Mouse (Mus musculus) stomach, embryonic 14.5 days (tissue): ENCODE results near the gene Lrrc32. TPM values are rescaled to one million over a fixed set of nuclear protein-coding genes. Genes with fewer than 3 reads are reported as not detected.
A peak's percentile ranks its signal among the peaks of the same experiment; 100 is the strongest.

Experiments used
- ATAC-seq: fragments of 200-750 bp; cut with Nextera tagmentation; 2 replicates; pipeline ENCODE4 v1.8.0; 2017; ENCODE audit warnings: low read depth, moderate TSS enrichment; ENCODE audit not compliant: insufficient number of reproducible peaks, insufficient read depth, low FRiP score
- H3K27ac ChIP-seq: fragments of 300-500 bp; sonication (generic); 2 replicates; pipeline ENCODE4 v1.5.1; 2014; ENCODE audit warnings: mild to moderate bottlenecking, low read length, moderate library complexity, mixed read lengths
- H3K27me3 ChIP-seq: fragments of 300-500 bp; sonication (generic); 2 replicates; pipeline ENCODE4 v1.6.1; 2014; ENCODE audit warnings: low read length, control low read depth, mixed read lengths; ENCODE audit not compliant: control insufficient read depth, insufficient read depth
- H3K36me3 ChIP-seq: fragments of 300-500 bp; sonication (generic); 2 replicates; pipeline ENCODE4 v1.6.1; 2014; ENCODE audit warnings: mild to moderate bottlenecking, control low read depth, low read length, moderate library complexity, mixed read lengths; ENCODE audit not compliant: control insufficient read depth, insufficient read depth
- H3K4me1 ChIP-seq: fragments of 300-500 bp; sonication (generic); 2 replicates; pipeline ENCODE4 v1.6.1; 2014; ENCODE audit warnings: low read length, control low read depth, mixed read lengths; ENCODE audit not compliant: control insufficient read depth, insufficient read depth
- H3K4me2 ChIP-seq: fragments of 300-500 bp; sonication (generic); replicated peaks from 2 replicates; pipeline ENCODE4 v1.6.1; 2014; ENCODE audit warnings: low read depth, low read length, control low read depth
- H3K4me3 ChIP-seq: fragments of 300-500 bp; sonication (generic); 2 replicates; pipeline ENCODE4 v1.5.1; 2014; ENCODE audit warnings: low read depth, low read length, control low read depth
- H3K9ac ChIP-seq: fragments of 300-500 bp; sonication (generic); replicated peaks from 2 replicates; pipeline ENCODE4 v1.6.1; 2014; ENCODE audit warnings: low read depth, mild to moderate bottlenecking, control low read depth, low read length, moderate library complexity, mixed read lengths
- H3K9me3 ChIP-seq: fragments of 300-500 bp; sonication (generic); 2 replicates; pipeline ENCODE4 v1.6.1; 2016; ENCODE audit warnings: low read depth, low read length, control low read depth; ENCODE audit not compliant: control insufficient read depth
- WGBS: fragments of 180-500 bp; shearing (Covaris S2); extraction: QIAGEN DNeasy Blood & Tissue Kit; methylation state at CpG from one replicate; pipeline ENCODE4 v1.1.7; 2014; 5-methylcytosine and 5-hydroxymethylcytosine counted together
- polyA plus RNA-seq: library from polyadenylated mRNA; unstranded; fragments of >200 nt; fragmentation: Nextera tagmentation; extraction: Ambion mirVana; gene quantifications from 2 replicates; pipeline ENCODE4 v1.2.1, GENCODE M21; 2014

Gene Lrrc32
- polyA plus RNA-seq, 1 experiment from 2014 or later, result 12.4 TPM

- H3K9ac ChIP-seq, result no peak overlapping the region
- no peak for ATAC-seq
- H3K9me3 ChIP-seq, result no peaks in the 10 kb centered on the region
- no peaks in the 10 kb centered on the region for H3K27me3 ChIP-seq
- no peak overlapping the region for H3K27ac ChIP-seq
- no peaks in the 10 kb centered on the region; the same call in 1 of the 2 replicates for H3K36me3 ChIP-seq
- peak overlapping the region; percentile 39 for H3K4me3 ChIP-seq
- WGBS, result 94% methylated on average over 6 of the region's 6 CpGs
- peak overlapping the region; percentile 81 for H3K4me2 ChIP-seq
- H3K4me1 ChIP-seq, result peaks cover 27% of the 10 kb centered on the region
Observed at GRCm38 (mm10) chr7:98490911-98491310, 1.8 kb downstream of the Lrrc32 start.

- Histone ChIP-seq H3K27me3 (no peaks in the 10 kb centered on the region), H3K4me3 (peak overlapping the region; percentile 39; the same call in 1 of the 2 replicates), H3K4me1 (peaks cover 24% of the 10 kb centered on the region), H3K36me3 (no peaks in the 10 kb centered on the region; the same call in 1 of the 2 replicates), H3K4me2 (peak overlapping the region; percentile 81), H3K27ac (no peak overlapping the region), H3K9ac (no peak overlapping the region), H3K9me3 (no peaks in the 10 kb centered on the region)
- ATAC-seq, result no peak
- 66% methylated on average over 9 of the region's 9 CpGs for WGBS
Observed at GRCm38 (mm10) chr7:98491451-98492200, 2.5 kb downstream of the Lrrc32 start.

GRCm38 (mm10) chr7:98492331-98492730, 3.2 kb downstream of the Lrrc32 start:
- Histone ChIP-seq H3K4me1 (peaks cover 21% of the 10 kb centered on the region), H3K4me2 (peak overlapping the region; percentile 81), H3K27ac (no peak overlapping the region), H3K27me3 (no peaks in the 10 kb centered on the region), H3K4me3 (no peak overlapping the region), H3K36me3 (no peaks in the 10 kb centered on the region; the same call in 1 of the 2 replicates), H3K9ac (no peak overlapping the region), H3K9me3 (no peaks in the 10 kb centered on the region)
- no peak for ATAC-seq
- 81% methylated on average over 5 of the region's 5 CpGs for WGBS

GRCm38 (mm10) chr7:98493307-98493706, 4.2 kb downstream of the Lrrc32 start:
- Histone ChIP-seq H3K36me3 (no peaks in the 10 kb centered on the region; the same call in 1 of the 2 replicates), H3K4me3 (no peak overlapping the region), H3K4me2 (no peak overlapping the region), H3K9ac (no peak overlapping the region), H3K9me3 (no peaks in the 10 kb centered on the region), H3K27me3 (no peaks in the 10 kb centered on the region), H3K4me1 (peaks cover 21% of the 10 kb centered on the region), H3K27ac (no peak overlapping the region)
- no peak for ATAC-seq
- WGBS, result 60% methylated on average over 2 of the region's 2 CpGs

GRCm38 (mm10) chr7:98493901-98494480, 4.9 kb downstream of the Lrrc32 start:
- no peak for ATAC-seq
- Histone ChIP-seq H3K36me3 (no peaks in the 10 kb centered on the region; the same call in 1 of the 2 replicates), H3K9ac (no peak overlapping the region), H3K27ac (no peak overlapping the region), H3K4me2 (no peak overlapping the region), H3K27me3 (no peaks in the 10 kb centered on the region), H3K4me3 (no peak overlapping the region), H3K9me3 (no peaks in the 10 kb centered on the region), H3K4me1 (peaks cover 20% of the 10 kb centered on the region)
- 66% methylated on average over 18 of the region's 18 CpGs for WGBS

GRCm38 (mm10) chr7:98495591-98495990, 6.5 kb downstream of the Lrrc32 start:
- ATAC-seq, result no peak
- Histone ChIP-seq H3K4me2 (no peak overlapping the region), H3K9ac (no peak overlapping the region), H3K4me1 (peaks cover 18% of the 10 kb centered on the region), H3K4me3 (no peak overlapping the region), H3K27ac (no peak overlapping the region), H3K9me3 (no peaks in the 10 kb centered on the region), H3K36me3 (peaks cover 9% of the 10 kb centered on the region; the same call in 1 of the 2 replicates), H3K27me3 (no peaks in the 10 kb centered on the region)
- 77% methylated on average over 1 of the region's 1 CpGs for WGBS

- WGBS, result 66% methylated on average over 5 of the region's 5 CpGs
- H3K4me2 ChIP-seq, result no peak overlapping the region
- H3K9me3 ChIP-seq, result no peaks in the 10 kb centered on the region
- H3K9ac ChIP-seq, result no peak overlapping the region
- no peak for ATAC-seq
- no peak overlapping the region for H3K4me3 ChIP-seq
- H3K27ac ChIP-seq, result no peak overlapping the region
- no peaks in the 10 kb centered on the region for H3K27me3 ChIP-seq
- peaks cover 17% of the 10 kb centered on the region for H3K4me1 ChIP-seq
- H3K36me3 ChIP-seq, result peaks cover 9% of the 10 kb centered on the region; the same call in 1 of the 2 replicates
Observed at GRCm38 (mm10) chr7:98497451-98497850, 8.4 kb downstream of the Lrrc32 start.

GRCm38 (mm10) chr7:98498101-98498500, 9.0 kb downstream of the Lrrc32 start:
- H3K27me3 ChIP-seq, result no peaks in the 10 kb centered on the region

More at GRCm38 (mm10) chr7:98498101-98498500, 9.0 kb downstream of the Lrrc32 start:
- peaks cover 9% of the 10 kb centered on the region; the same call in 1 of the 2 replicates for H3K36me3 ChIP-seq
- no peaks in the 10 kb centered on the region for H3K9me3 ChIP-seq
- H3K27ac ChIP-seq, result no peak overlapping the region
- no peak overlapping the region for H3K9ac ChIP-seq
- H3K4me2 ChIP-seq, result no peak overlapping the region
- ATAC-seq, result no peak
- peaks cover 23% of the 10 kb centered on the region for H3K4me1 ChIP-seq
- no peak overlapping the region for H3K4me3 ChIP-seq
- WGBS, result 92% methylated on average over 12 of the region's 12 CpGs
